Mouse (Mus musculus): ENCODE data around the gene Clybl. TPM values are rescaled to one million over a fixed set of nuclear protein-coding genes. Genes with fewer than 3 reads are reported as not detected.

The Clybl gene
- polyA plus RNA-seq, 1 experiment = 30.9 TPM

DNA sequence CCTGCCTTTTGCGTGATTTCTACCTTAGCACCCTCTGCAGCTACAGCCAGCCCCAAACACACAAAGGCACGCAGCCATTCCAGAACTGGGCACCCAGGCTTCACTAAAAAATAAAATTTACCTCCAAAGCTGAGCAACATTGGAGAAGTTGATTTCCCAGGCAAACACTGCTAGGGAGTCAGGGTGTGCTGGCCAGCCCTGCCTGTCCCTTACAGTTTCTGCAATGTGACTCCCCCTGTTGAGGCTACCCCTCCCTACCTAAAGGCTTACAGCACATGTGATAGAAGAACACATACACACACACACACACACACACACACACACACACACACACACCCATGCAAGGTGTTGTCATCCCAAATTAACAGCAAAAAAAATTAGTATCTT, 232.0 kb downstream of the Clybl start:
- no peak for TF ChIP-seq REST (IDR thresholded peaks at IDR 0.05; ENCODE audit: insufficient read depth, insufficient read length)
- TF ChIP-seq MYOD1 (IDR thresholded peaks at IDR 0.05; ENCODE audit: control insufficient read depth in 1 of 3, insufficient read length in 2 of 3, low read depth in 2 of 3) = no peak
- no peak for TF ChIP-seq MAX (IDR thresholded peaks at IDR 0.05; ENCODE audit: low read depth)
- no peak for TF ChIP-seq CEBPB (IDR thresholded peaks at IDR 0.05; ENCODE audit: insufficient read depth, poor library complexity, severe bottlenecking)
- no peak for TF ChIP-seq TCF12 (IDR thresholded peaks at IDR 0.05; ENCODE audit: insufficient read depth, poor library complexity, severe bottlenecking)
- TF ChIP-seq USF1 (IDR thresholded peaks at IDR 0.05; ENCODE audit: low read depth) = no peak
- Histone ChIP-seq H3K36me3 (ENCODE audit: control insufficient read depth, insufficient read depth) (no peaks in the 10 kb centered on the region), H3K4me3 (no peak overlapping the region), H3K79me2 (ENCODE audit: control insufficient read depth, insufficient read depth) (no peaks in the 10 kb centered on the region), H3K27me3 (ENCODE audit: control insufficient read depth, insufficient read depth, insufficient read length) (no peaks in the 10 kb centered on the region), H3K4me2 (ENCODE audit: low read depth) (no peak overlapping the region), H3ac (ENCODE audit: control insufficient read depth, insufficient read length) (no peak overlapping the region)

DNA sequence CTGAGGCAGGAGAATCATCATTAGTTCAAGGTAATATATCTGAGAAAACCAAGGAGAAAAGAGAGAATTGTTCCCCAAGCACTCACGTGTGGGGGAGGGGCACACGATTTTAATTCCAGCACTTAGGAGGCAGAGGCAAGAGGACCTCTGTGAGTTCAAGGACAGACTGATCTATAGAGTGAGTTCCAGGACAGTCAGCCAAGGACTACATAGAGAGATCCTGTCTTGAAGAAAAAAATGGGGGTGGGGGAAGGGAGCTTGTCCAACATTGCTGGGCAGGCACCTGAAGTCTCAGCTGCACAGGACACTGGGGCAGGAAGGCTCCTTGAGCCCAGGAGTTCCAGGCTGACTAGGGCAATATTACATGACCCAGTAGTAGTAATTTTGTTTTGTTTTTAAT, 233.3 kb downstream of the Clybl start:
- no peak overlapping the region for H3K4me2 ChIP-seq (ENCODE audit: low read depth)
- H3K79me2 ChIP-seq (ENCODE audit: control insufficient read depth, insufficient read depth) = no peaks in the 10 kb centered on the region
- H3K27me3 ChIP-seq (ENCODE audit: control insufficient read depth, insufficient read depth, insufficient read length) = no peaks in the 10 kb centered on the region
- TF ChIP-seq CEBPB (IDR thresholded peaks at IDR 0.05; ENCODE audit: insufficient read depth, poor library complexity, severe bottlenecking) (no peak), SRF (IDR thresholded peaks at IDR 0.05; ENCODE audit: control insufficient read depth, insufficient read length, low read depth) (no peak), POLR2A (IDR thresholded peaks at IDR 0.05; ENCODE audit: insufficient read length, low read depth) (no peak), TCF3 (IDR thresholded peaks at IDR 0.05; ENCODE audit: insufficient read length, low read depth) (no peak), E2F4 (IDR thresholded peaks at IDR 0.05; ENCODE audit: insufficient read depth) (no peak)
- H3ac ChIP-seq (ENCODE audit: control insufficient read depth, insufficient read length) = no peak overlapping the region
- H3K4me3 ChIP-seq = no peak overlapping the region
- H3K36me3 ChIP-seq (ENCODE audit: control insufficient read depth, insufficient read depth) = no peaks in the 10 kb centered on the region

DNA sequence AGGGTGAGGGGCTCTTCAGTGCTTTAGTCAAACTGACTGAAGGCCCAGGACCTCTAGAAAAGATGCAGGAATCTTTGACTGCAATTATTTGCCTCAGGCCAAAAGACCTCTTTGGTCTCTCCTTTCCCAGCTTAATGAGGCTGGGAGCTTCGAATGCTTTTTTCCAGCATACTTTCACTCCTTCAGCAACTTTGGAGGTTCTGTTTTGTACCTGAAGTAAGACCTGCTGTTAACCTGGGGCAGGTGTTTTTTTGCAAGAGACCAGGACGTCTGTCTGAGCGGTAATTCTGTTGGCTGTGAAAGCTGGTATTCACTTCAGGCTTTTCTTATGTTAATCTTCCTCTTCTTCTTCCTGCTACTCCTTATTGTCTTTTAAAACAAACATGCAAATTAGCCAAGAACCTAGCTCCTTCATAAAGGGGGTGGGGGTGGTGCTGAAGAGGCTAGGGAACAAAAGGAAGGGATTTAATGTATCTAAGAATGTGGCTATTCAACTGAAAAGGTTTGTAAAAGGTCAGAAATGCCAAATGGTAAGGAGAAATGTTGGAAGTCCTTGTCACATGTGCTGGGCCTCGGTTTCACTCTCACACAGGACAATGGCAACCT, 234.8 kb downstream of the Clybl start:
- Histone ChIP-seq H3ac (ENCODE audit: control insufficient read depth, insufficient read length) (no peak overlapping the region), H3K4me2 (ENCODE audit: low read depth) (no peak overlapping the region), H3K27me3 (ENCODE audit: control insufficient read depth, insufficient read depth, insufficient read length) (no peaks in the 10 kb centered on the region), H3K4me3 (no peak overlapping the region), H3K36me3 (ENCODE audit: control insufficient read depth, insufficient read depth) (no peaks in the 10 kb centered on the region), H3K79me2 (ENCODE audit: control insufficient read depth, insufficient read depth) (no peaks in the 10 kb centered on the region)
- TF ChIP-seq MYOD1 (IDR thresholded peaks at IDR 0.05; ENCODE audit: control insufficient read depth in 1 of 3, insufficient read length in 2 of 3, low read depth in 2 of 3) (no peak), SRF (IDR thresholded peaks at IDR 0.05; ENCODE audit: control insufficient read depth, insufficient read length, low read depth) (no peak), POLR2AphosphoS2 (IDR thresholded peaks at IDR 0.05; ENCODE audit: insufficient read length, low read depth) (no peak), TCF3 (IDR thresholded peaks at IDR 0.05; ENCODE audit: insufficient read length, low read depth) (no peak), MYOG (IDR thresholded peaks at IDR 0.05; ENCODE audit: control insufficient read depth in 1 of 3, insufficient read depth in 1 of 3, insufficient read length in 2 of 3, low read depth in 2 of 3) (no peak), POLR2A (IDR thresholded peaks at IDR 0.05; ENCODE audit: insufficient read length, low read depth) (no peak), REST (IDR thresholded peaks at IDR 0.05; ENCODE audit: insufficient read depth, insufficient read length) (no peak), USF1 (IDR thresholded peaks at IDR 0.05; ENCODE audit: low read depth) (no peak), TCF12 (IDR thresholded peaks at IDR 0.05; ENCODE audit: insufficient read depth, poor library complexity, severe bottlenecking) (no peak), MAX (IDR thresholded peaks at IDR 0.05; ENCODE audit: low read depth) (no peak)

DNA sequence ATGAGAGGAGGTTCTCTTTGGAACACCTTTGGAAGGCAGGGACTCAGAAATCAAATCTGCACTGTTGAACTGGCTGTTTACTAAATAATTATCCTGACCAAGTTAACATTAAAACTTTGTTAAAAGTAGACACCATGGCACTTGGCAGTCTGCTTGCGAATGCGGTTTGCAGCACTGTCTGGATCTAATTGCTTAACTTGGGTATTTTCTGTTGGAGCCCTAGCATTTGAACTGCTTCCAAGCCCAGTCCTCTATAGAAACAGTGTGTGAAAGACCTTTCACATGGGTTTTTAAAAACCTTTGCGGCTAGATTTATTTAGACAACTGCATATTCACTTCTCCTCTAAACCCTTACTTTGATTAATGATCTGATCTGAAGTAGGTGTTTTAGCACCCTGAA, 242.9 kb downstream of the Clybl start:
- H3K79me2 ChIP-seq (ENCODE audit: control insufficient read depth, insufficient read depth) = no peaks in the 10 kb centered on the region
- no peaks in the 10 kb centered on the region for H3K36me3 ChIP-seq (ENCODE audit: control insufficient read depth, insufficient read depth)
- no peak overlapping the region for H3K4me2 ChIP-seq (ENCODE audit: low read depth)
- no peak for TF ChIP-seq USF1 (IDR thresholded peaks at IDR 0.05; ENCODE audit: low read depth)
- no peak for TF ChIP-seq MAX (IDR thresholded peaks at IDR 0.05; ENCODE audit: low read depth)
- no peak for TF ChIP-seq CEBPB (IDR thresholded peaks at IDR 0.05; ENCODE audit: insufficient read depth, poor library complexity, severe bottlenecking)
- TF ChIP-seq E2F4 (IDR thresholded peaks at IDR 0.05; ENCODE audit: insufficient read depth) = no peak
- no peak for TF ChIP-seq POLR2A (IDR thresholded peaks at IDR 0.05; ENCODE audit: insufficient read length, low read depth)
- TF ChIP-seq TCF3 (IDR thresholded peaks at IDR 0.05; ENCODE audit: insufficient read length, low read depth) = no peak
- no peak for TF ChIP-seq POLR2AphosphoS2 (IDR thresholded peaks at IDR 0.05; ENCODE audit: insufficient read length, low read depth)
- no peak for TF ChIP-seq MYOD1 (IDR thresholded peaks at IDR 0.05; ENCODE audit: control insufficient read depth in 1 of 3, insufficient read length in 2 of 3, low read depth in 2 of 3)
- TF ChIP-seq REST (IDR thresholded peaks at IDR 0.05; ENCODE audit: insufficient read depth, insufficient read length) = no peak
- TF ChIP-seq MYOG (IDR thresholded peaks at IDR 0.05; ENCODE audit: control insufficient read depth in 1 of 3, insufficient read depth in 1 of 3, insufficient read length in 2 of 3, low read depth in 2 of 3) = no peak
- TF ChIP-seq TCF12 (IDR thresholded peaks at IDR 0.05; ENCODE audit: insufficient read depth, poor library complexity, severe bottlenecking) = no peak
- TF ChIP-seq SRF (IDR thresholded peaks at IDR 0.05; ENCODE audit: control insufficient read depth, insufficient read length, low read depth) = no peak
- H3K4me3 ChIP-seq = no peak overlapping the region
- no peaks in the 10 kb centered on the region for H3K27me3 ChIP-seq (ENCODE audit: control insufficient read depth, insufficient read depth, insufficient read length)
- no peak overlapping the region for H3ac ChIP-seq (ENCODE audit: control insufficient read depth, insufficient read length)

DNA sequence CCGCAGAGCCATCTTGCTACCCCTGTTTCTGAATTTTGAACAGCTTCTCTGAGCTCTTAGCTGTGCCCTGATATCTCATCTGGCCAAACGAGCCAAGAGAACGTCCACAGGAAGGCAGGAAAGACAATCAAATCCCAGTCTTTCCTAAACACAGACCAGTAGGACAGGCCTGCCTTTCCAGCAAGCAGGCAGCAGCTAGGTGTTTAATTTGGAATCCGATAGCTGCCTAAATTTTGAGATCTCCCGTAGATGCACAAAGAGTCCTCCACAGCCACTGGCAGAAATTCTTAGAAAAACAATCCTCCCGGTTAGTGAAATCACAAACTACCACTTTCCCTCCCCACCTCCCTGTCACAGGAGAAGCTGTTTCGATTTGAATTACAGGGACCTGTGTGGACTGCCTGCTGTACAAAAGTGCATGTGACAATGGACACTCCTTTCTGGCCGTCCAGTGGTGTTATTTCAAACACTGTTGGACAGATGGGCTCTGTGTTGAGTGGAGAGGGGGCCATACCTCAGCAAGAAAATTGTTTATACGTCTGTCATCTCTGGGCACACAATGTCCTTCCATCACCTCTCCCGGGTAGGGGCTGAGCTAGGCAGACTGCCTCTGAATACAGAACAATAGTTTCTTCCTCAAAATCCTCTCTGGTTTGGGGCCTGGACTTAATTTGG, 245.2 kb downstream of the Clybl start:
- peak overlapping the region; percentile 38 for H3K4me2 ChIP-seq (ENCODE audit: low read depth)
- H3ac ChIP-seq (ENCODE audit: control insufficient read depth, insufficient read length) = no peak overlapping the region
- no peaks in the 10 kb centered on the region for H3K79me2 ChIP-seq (ENCODE audit: control insufficient read depth, insufficient read depth)
- no peak for TF ChIP-seq E2F4 (IDR thresholded peaks at IDR 0.05; ENCODE audit: insufficient read depth)
- no peak for TF ChIP-seq POLR2A (IDR thresholded peaks at IDR 0.05; ENCODE audit: insufficient read length, low read depth)
- no peak for TF ChIP-seq CEBPB (IDR thresholded peaks at IDR 0.05; ENCODE audit: insufficient read depth, poor library complexity, severe bottlenecking)
- TF ChIP-seq TCF12 (IDR thresholded peaks at IDR 0.05; ENCODE audit: insufficient read depth, poor library complexity, severe bottlenecking) = no peak
- no peak for TF ChIP-seq TCF3 (IDR thresholded peaks at IDR 0.05; ENCODE audit: insufficient read length, low read depth)
- TF ChIP-seq SRF (IDR thresholded peaks at IDR 0.05; ENCODE audit: control insufficient read depth, insufficient read length, low read depth) = no peak
- no peak for TF ChIP-seq MYOD1 (IDR thresholded peaks at IDR 0.05; ENCODE audit: control insufficient read depth in 1 of 3, insufficient read length in 2 of 3, low read depth in 2 of 3)
- TF ChIP-seq MYOG (IDR thresholded peaks at IDR 0.05; ENCODE audit: control insufficient read depth in 1 of 3, insufficient read depth in 1 of 3, insufficient read length in 2 of 3, low read depth in 2 of 3) = no peak
- TF ChIP-seq USF1 (IDR thresholded peaks at IDR 0.05; ENCODE audit: low read depth) = no peak
- no peak for TF ChIP-seq MAX (IDR thresholded peaks at IDR 0.05; ENCODE audit: low read depth)
- no peak for TF ChIP-seq REST (IDR thresholded peaks at IDR 0.05; ENCODE audit: insufficient read depth, insufficient read length)
- no peak for TF ChIP-seq POLR2AphosphoS2 (IDR thresholded peaks at IDR 0.05; ENCODE audit: insufficient read length, low read depth)
- no peak overlapping the region for H3K4me3 ChIP-seq
- no peaks in the 10 kb centered on the region for H3K27me3 ChIP-seq (ENCODE audit: control insufficient read depth, insufficient read depth, insufficient read length)
- no peaks in the 10 kb centered on the region for H3K36me3 ChIP-seq (ENCODE audit: control insufficient read depth, insufficient read depth)
